Mouse (Mus musculus) heart, adult 2 months (tissue): ENCODE measurements at regions not wholly inside any gene's neighbourhood (a gene's known extent, or its start where the extent isn't known, plus 50 kb on each side); places are given as distances from the start of the nearest gene placed in this dataset.

Source experiments
- CTCF ChIP-seq: fragments of 200-600 bp; IDR thresholded peaks from 2 replicates; pipeline ENCODE4 v1.8.1; 2022; ENCODE audit warnings: antibody characterized with exemption, mild to moderate bottlenecking, moderate library complexity
- POLR2A ChIP-seq: fragments of 200-500 bp; IDR thresholded peaks from 2 replicates; pipeline ENCODE4 v1.6.1; 2011; ENCODE audit warnings: mild to moderate bottlenecking, low read depth, low read length, control low read depth; ENCODE audit not compliant: insufficient read depth

DNA sequence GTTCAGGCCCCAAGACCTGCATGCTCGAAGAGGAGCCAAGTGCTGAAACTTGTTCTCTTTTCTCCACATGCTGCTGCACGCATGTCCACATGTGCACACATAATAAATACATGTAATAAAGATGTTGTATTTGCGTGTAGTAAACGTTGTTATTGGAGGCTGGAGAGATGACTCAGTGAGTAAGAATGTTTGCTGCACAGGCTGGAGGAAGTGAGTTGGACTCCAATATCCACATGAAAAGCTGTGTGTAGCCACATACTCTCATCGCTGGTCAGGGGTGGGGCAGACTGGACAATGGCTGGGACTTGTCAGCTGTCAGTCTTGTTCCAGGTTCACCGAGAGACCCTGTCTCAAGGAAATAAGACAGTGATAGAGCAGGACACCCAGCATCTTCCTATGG, 147.8 kb downstream of the Mtx2 start:
- TF ChIP-seq CTCF (no peak), POLR2A (no peak)
